Mouse (Mus musculus) megakaryocyte progenitor cell, adult 5-6 weeks (primary cell): ENCODE measurements around the gene Dvl3. TPM values are rescaled to one million over a fixed set of nuclear protein-coding genes. Genes with fewer than 3 reads are reported as not detected.

Experiments
- ATAC-seq: replicated peaks from 2 replicates; pipeline ENCODE4 v1.8.0; 2016; ENCODE audit warnings: mild to moderate bottlenecking, moderate TSS enrichment, inconsistent platforms; ENCODE audit not compliant: poor library complexity
- total RNA-seq, 2 experiments: library from RNA; stranded (forward) in 1 of 2; stranded (reverse) in 1 of 2; fragments of 157-497, 149-512 nt in 1 of 2; fragments of 200-1000 nt in 1 of 2; gene quantifications; 2 replicates each; pipeline versions ENCODE4 v1.2.3 to v1.2.4; 2015 to 2017

The Dvl3 gene
- total RNA-seq, 2 experiments from 2014 or later: 3.2 to 26.7 TPM

GRCm38 (mm10) chr16:20539649-20540048, 22.9 kb downstream of the Dvl3 start:
- no peak for ATAC-seq

- no peak for ATAC-seq
Observed at GRCm38 (mm10) chr16:20540438-20540837, 23.7 kb downstream of the Dvl3 start.

GRCm38 (mm10) chr16:20545696-20546095, 28.9 kb downstream of the Dvl3 start:
- no peak for ATAC-seq

GRCm38 (mm10) chr16:20547423-20547822, 30.6 kb downstream of the Dvl3 start:
- no peak for ATAC-seq

GRCm38 (mm10) chr16:20548096-20548948, 31.5 kb downstream of the Dvl3 start, which contains the start of gene Abcf3:
Gene Abcf3 (plus strand): TSS chr16:20548577.
- ATAC-seq: peak; percentile 96

- no peak for ATAC-seq
Observed at GRCm38 (mm10) chr16:20549161-20549560, 32.4 kb downstream of the Dvl3 start.

- no peak for ATAC-seq
Observed at GRCm38 (mm10) chr16:20551691-20552090, 34.9 kb downstream of the Dvl3 start.

- ATAC-seq: no peak
Observed at GRCm38 (mm10) chr16:20552594-20552993, 35.8 kb downstream of the Dvl3 start.

- no peak for ATAC-seq
Observed at GRCm38 (mm10) chr16:20555000-20555399, 38.2 kb downstream of the Dvl3 start.

- no peak for ATAC-seq
Observed at GRCm38 (mm10) chr16:20557381-20557780, 40.6 kb downstream of the Dvl3 start.

GRCm38 (mm10) chr16:20565075-20565474, 48.3 kb downstream of the Dvl3 start:
- no peak for ATAC-seq

Other genes with a start within 250 kb of the Dvl3 start
- gene Parl, start 214.6 kb upstream of the Dvl3 start, total RNA-seq (2015): 161 and 168 TPM in 2 replicates
- 264 and 277 TPM in 2 replicates for gene Parl, start 214.6 kb upstream of the Dvl3 start, total RNA-seq (2017)
- 0.05 and 0.78 TPM in 2 replicates for gene Cyp2ab1, start 191.6 kb upstream of the Dvl3 start, total RNA-seq (2015)
- not detected in 2 replicates for gene Cyp2ab1, start 191.6 kb upstream of the Dvl3 start, total RNA-seq (2017)
- gene Abcc5, start 90.6 kb upstream of the Dvl3 start, total RNA-seq (2015): 18.0 and 19.0 TPM in 2 replicates
- 14.1 and 20.2 TPM in 2 replicates for gene Abcc5, start 90.6 kb upstream of the Dvl3 start, total RNA-seq (2017)
- 58.4 and 64.7 TPM in 2 replicates for gene Eif2b5, start 18.2 kb upstream of the Dvl3 start, total RNA-seq (2015)
- 85.8 and 87.2 TPM in 2 replicates for gene Eif2b5, start 18.2 kb upstream of the Dvl3 start, total RNA-seq (2017)
- gene Ap2m1, start 18.5 kb downstream of the Dvl3 start, total RNA-seq (2015): 234 and 286 TPM in 2 replicates
- 143 and 149 TPM in 2 replicates for gene Ap2m1, start 18.5 kb downstream of the Dvl3 start, total RNA-seq (2017)
- 21.9 and 28.5 TPM in 2 replicates for gene Abcf3, start 31.6 kb downstream of the Dvl3 start, total RNA-seq (2015)
- 28.4 and 35.7 TPM in 2 replicates for gene Abcf3, start 31.6 kb downstream of the Dvl3 start, total RNA-seq (2017)
- gene Vwa5b2, start 72.5 kb downstream of the Dvl3 start, total RNA-seq (2015): not detected in 2 replicates
- gene Vwa5b2, start 72.5 kb downstream of the Dvl3 start, total RNA-seq (2017): not detected in 2 replicates
- gene Eef1akmt4, start 94.6 kb downstream of the Dvl3 start, total RNA-seq (2015): 38.4 and 46.5 TPM in 2 replicates
- 6.4 and 8.0 TPM in 2 replicates for gene Eef1akmt4, start 94.6 kb downstream of the Dvl3 start, total RNA-seq (2017)
- not detected in 2 replicates for gene Gm49333, start 94.6 kb downstream of the Dvl3 start, total RNA-seq (2015)
- gene Gm49333, start 94.6 kb downstream of the Dvl3 start, total RNA-seq (2017): not detected in 2 replicates
- gene Alg3, start 94.8 kb downstream of the Dvl3 start, total RNA-seq (2015): 33.2 and 38.5 TPM in 2 replicates
- gene Alg3, start 94.8 kb downstream of the Dvl3 start, total RNA-seq (2017): 20.4 and 21.4 TPM in 2 replicates
- gene Camk2n2, start 104.3 kb downstream of the Dvl3 start, total RNA-seq (2015): 0.42 and 0.59 TPM in 2 replicates
- 0.10 and 0.96 TPM in 2 replicates for gene Camk2n2, start 104.3 kb downstream of the Dvl3 start, total RNA-seq (2017)
- 0.20 and 0.32 TPM in 2 replicates for gene Ece2, start 112.8 kb downstream of the Dvl3 start, total RNA-seq (2015)
- 0.71 TPM in 1 of 2 replicates, not detected in the other for gene Ece2, start 112.8 kb downstream of the Dvl3 start, total RNA-seq (2017)
- 113 and 133 TPM in 2 replicates for gene Psmd2, start 134.7 kb downstream of the Dvl3 start, total RNA-seq (2015)
- 201 and 230 TPM in 2 replicates for gene Psmd2, start 134.7 kb downstream of the Dvl3 start, total RNA-seq (2017)
- gene Eif4g1, start 151.3 kb downstream of the Dvl3 start, total RNA-seq (2015): 164 and 172 TPM in 2 replicates
- gene Eif4g1, start 151.3 kb downstream of the Dvl3 start, total RNA-seq (2017): 305 and 366 TPM in 2 replicates
- gene Fam131a, start 176.3 kb downstream of the Dvl3 start, total RNA-seq (2015): not detected in 2 replicates
- 0.17 TPM in 1 of 2 replicates, not detected in the other for gene Fam131a, start 176.3 kb downstream of the Dvl3 start, total RNA-seq (2017)
- 75.3 and 99.4 TPM in 2 replicates for gene Polr2h, start 200.7 kb downstream of the Dvl3 start, total RNA-seq (2015)
- gene Polr2h, start 200.7 kb downstream of the Dvl3 start, total RNA-seq (2017): 75.1 and 78.2 TPM in 2 replicates
- 0.34 and 1.3 TPM in 2 replicates for gene Clcn2, start 200.8 kb downstream of the Dvl3 start, total RNA-seq (2015)
- gene Clcn2, start 200.8 kb downstream of the Dvl3 start, total RNA-seq (2017): 1.2 and 1.6 TPM in 2 replicates
- not detected in 2 replicates for gene Chrd, start 216.1 kb downstream of the Dvl3 start, total RNA-seq (2015)
- gene Chrd, start 216.1 kb downstream of the Dvl3 start, total RNA-seq (2017): not detected in 2 replicates
- not detected in 2 replicates for gene Thpo, start 217.5 kb downstream of the Dvl3 start, total RNA-seq (2015)
- gene Thpo, start 217.5 kb downstream of the Dvl3 start, total RNA-seq (2017): not detected in 2 replicates